8 mouse cellular contexts compared by ENCODE assay signal in genomic region chr8:111093865-111094718, GRCm38 (mm10). TPM values are rescaled to one million over a fixed set of nuclear protein-coding genes. Genes with fewer than 3 reads are reported as not detected.
DNase-seq lines count a peak whose midpoint lies in the region; ATAC-seq and TF ChIP-seq lines count a peak whose summit lies in the region.

Pdpr (plus strand) TSS chr8:111094630.

- POLR2A ChIA-PET in Patski (lab: Charles Lee): interaction anchor here (0.7 kb wide), 2 partner anchors 70 to 126 kb away, joined by 5 to 6 read pairs; no protein-coding TSS in a partner anchor

- peak within 1 kb of the TSS; percentile 58 for H3K27ac ChIP-seq in hindbrain, embryonic 14.5 days

- no peak for DNase-seq in Patski (ENCODE audit: low read depth, low spot score)
- peak; percentile 98 for DNase-seq in cerebellum, postnatal 14 days
- DNase-seq in frontal cortex, postnatal 25 days (ENCODE audit: low spot score in 2 of 2): peak; percentile 76 to 79
- peak; percentile 89 for DNase-seq in hindbrain, embryonic 14.5 days (ENCODE audit: low spot score)
- DNase-seq in layer of hippocampus, postnatal 36 days: peak; percentile 89 to 90
- peak; percentile 95 for DNase-seq in lung, postnatal 36 days
- DNase-seq in retina, postnatal 1 day: peak; percentile 94
- DNase-seq in urinary bladder, adult 18-20 months (ENCODE audit: low spot score in 2 of 2): peak; percentile 88 to 94

- H3K27me3 ChIP-seq in Patski: no peaks in the 10 kb centered on the region
- H3K27me3 ChIP-seq in hindbrain, embryonic 14.5 days (ENCODE audit: control insufficient read depth, insufficient read depth, low read length): no peaks in the 10 kb centered on the region

- peak within 1 kb of the TSS; percentile 76 for H3K4me2 ChIP-seq in hindbrain, embryonic 14.5 days (replicated peaks)

- no peaks in the 10 kb centered on the region for H3K9me3 ChIP-seq in hindbrain, embryonic 14.5 days (ENCODE audit: control insufficient read depth, low read length)

- ATAC-seq in Patski: peak; percentile 76
- peak; percentile 91 for ATAC-seq in hindbrain, embryonic 14.5 days (ENCODE audit: low FRiP score)

- H3K9ac ChIP-seq in hindbrain, embryonic 14.5 days: peak within 1 kb of the TSS; percentile 73

- 6% methylated on average over 66 of the region's 72 CpGs for WGBS in hindbrain, embryonic 14.5 days

- in situ Hi-C loops in Patski (cut with MboI; ENCODE audit: low pct_unique_long_range_greater_than_20kb): loop anchor here (5.0 kb wide), 1 partner anchor 37 kb away; the partner anchor contains the start of gene Exosc6

- H3K4me3 ChIP-seq in hindbrain, embryonic 14.5 days (replicated peaks; ENCODE audit: low read length): peak within 1 kb of the TSS; percentile 61

- TF ChIP-seq CTCF in Patski (IDR thresholded peaks at IDR 0.05): no peak

- peaks cover 9% of the 10 kb centered on the region for H3K4me1 ChIP-seq in hindbrain, embryonic 14.5 days (replicated peaks; ENCODE audit: control insufficient read depth, insufficient read depth, low read length)

- no peaks in the 10 kb centered on the region for H3K36me3 ChIP-seq in hindbrain, embryonic 14.5 days (replicated peaks; ENCODE audit: control insufficient read depth, insufficient read depth)

- CTCF ChIA-PET in Patski (lab: Charles Lee): interaction anchor here (1.1 to 1.2 kb wide), 2 partner anchors 52 to 344 kb away, joined by 3 read pairs; no protein-coding TSS in a partner anchor

RNA-seq across cellular contexts. Expression of gene Pdpr, which starts in this region (rescaled TPM):
- 26.1 TPM for polyA plus RNA-seq in Patski (2021)
- polyA plus RNA-seq in hindbrain, embryonic 14.5 days (2014; fragmentation: Nextera tagmentation; extraction: Ambion mirVana): 7.2 and 8.4 TPM in 2 replicates
- total RNA-seq in layer of hippocampus, postnatal 36 days (2021): 10 to 100 TPM; 25.9 to 26.1 TPM
